20 mouse cellular contexts compared by ENCODE assay signal in the genomic region with DNA sequence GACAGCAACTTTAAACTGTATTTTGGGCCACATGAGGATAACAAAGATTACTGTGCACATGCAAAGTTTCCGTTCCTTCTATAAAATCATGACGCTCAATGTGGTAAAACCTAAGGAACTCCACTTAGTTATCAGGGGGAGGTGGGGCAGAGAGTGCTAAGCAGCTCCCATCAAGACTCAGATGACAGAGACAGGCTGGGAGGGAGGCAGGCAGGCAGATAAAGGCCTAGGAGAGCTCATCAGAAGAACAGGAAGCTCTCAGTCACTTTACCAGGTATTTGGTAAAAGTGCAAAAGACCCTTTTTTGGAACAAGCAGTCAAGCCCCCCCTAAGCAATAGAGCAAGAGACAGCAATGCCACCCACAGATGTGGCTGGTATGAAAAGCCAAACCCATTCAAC. TPM values are rescaled to one million over a fixed set of nuclear protein-coding genes. Genes with fewer than 3 reads are reported as not detected.
DNase-seq lines count a peak whose midpoint lies in the region; ATAC-seq and TF ChIP-seq lines count a peak whose summit lies in the region.
"Had no signal": no experiment of that assay in that cellular context is flagged by ENCODE, and none has a peak within 500 bp of the region (broad histone marks: within the 10 kb centered on the region; RNA-seq: fewer than 3 reads in every experiment).

No protein-coding gene starts in this region.

- no peak for TF ChIP-seq CTCF in lung, postnatal 0 days (IDR thresholded peaks at IDR 0.05)

- TF ChIP-seq EP300 in lung, postnatal 0 days (IDR thresholded peaks at IDR 0.05) = no peak

- H3K4me1 ChIP-seq in forebrain, embryonic 12.5 days = peaks cover 39% of the 10 kb centered on the region
- H3K4me1 ChIP-seq in forebrain, embryonic 16.5 days (replicated peaks; ENCODE audit: control insufficient read depth, insufficient read depth, low read length) = peaks cover 32% of the 10 kb centered on the region
- peaks cover 46% of the 10 kb centered on the region for H3K4me1 ChIP-seq in heart, embryonic 15.5 days (replicated peaks)
- H3K4me1 ChIP-seq in lung, postnatal 0 days (ENCODE audit: insufficient read depth, low read depth, low read length) = peaks cover 15% of the 10 kb centered on the region; the same call in 1 of the 2 replicates

- peak overlapping the region; percentile 10; the same call in 1 of the 2 replicates for H3K4me2 ChIP-seq in forebrain, embryonic 12.5 days
- no peak overlapping the region for H3K4me2 ChIP-seq in forebrain, embryonic 16.5 days (ENCODE audit: low read length)
- H3K4me2 ChIP-seq in heart, embryonic 15.5 days = 0 out of 2 replicates have a peak overlapping the region, but pooled peaks have one; percentile 10
- no peak overlapping the region for H3K4me2 ChIP-seq in lung, postnatal 0 days (replicated peaks; ENCODE audit: low read depth, low read length)
- H3K4me2 ChIP-seq: embryonic facial prominence, embryonic 13.5 days; lung, embryonic 15.5 days had no signal

- DNase-seq in heart, postnatal 10 days = no peak
- DNase-seq in lung, postnatal 0 days (ENCODE audit: low spot score) = no peak
- DNase-seq in lung, postnatal 4 days = no peak
- DNase-seq in naive thymus-derived CD4-positive, alpha-beta T cell, adult 2 months (ENCODE audit: low read depth) = peak; percentile 22
- no peak for DNase-seq in spleen, postnatal 14 days (ENCODE audit: low spot score in 2 of 2)
- DNase-seq: adrenal gland, adult 2 months; cerebellum, adult 2 months; gastrocnemius, postnatal 10 days; heart, adult 11 months; kidney, adult 2 months; kidney, postnatal 36 days; midbrain, embryonic 14.5 days; right cerebral cortex, postnatal 4 days had no signal

- intact Hi-C loops in heart, postnatal 10 days (cut with DNase I) = loop anchor here (5.0 kb wide), 1 partner anchor 147 kb away; no protein-coding TSS in a partner anchor

- H3K9ac ChIP-seq in forebrain, embryonic 12.5 days = no peak overlapping the region
- no peak overlapping the region for H3K9ac ChIP-seq in forebrain, embryonic 16.5 days (replicated peaks; ENCODE audit: low read depth, low read length)
- H3K9ac ChIP-seq in heart, embryonic 15.5 days = no peak overlapping the region
- H3K9ac ChIP-seq in lung, postnatal 0 days (replicated peaks; ENCODE audit: low read depth) = 0 out of 2 replicates have a peak overlapping the region, but pooled peaks have one; percentile 23
- H3K9ac ChIP-seq: embryonic facial prominence, embryonic 13.5 days; lung, embryonic 15.5 days had no signal

- ATAC-seq in forebrain, embryonic 12.5 days (ENCODE audit: low FRiP score) = no peak
- ATAC-seq in forebrain, embryonic 16.5 days = no peak
- no peak for ATAC-seq in heart, embryonic 15.5 days (replicated peaks; ENCODE audit: insufficient number of reproducible peaks, insufficient read depth, low FRiP score, low read depth)
- no peak for ATAC-seq in lung, postnatal 0 days
- ATAC-seq: hindbrain, postnatal 0 days had no signal

- peaks cover 23% of the 10 kb centered on the region for H3K36me3 ChIP-seq in forebrain, embryonic 12.5 days (replicated peaks)
- peaks cover 10% of the 10 kb centered on the region for H3K36me3 ChIP-seq in forebrain, embryonic 16.5 days (ENCODE audit: control insufficient read depth, insufficient read depth)
- H3K36me3 ChIP-seq in heart, embryonic 15.5 days = peaks cover 23% of the 10 kb centered on the region
- peaks cover 5% of the 10 kb centered on the region; the same call in 1 of the 2 replicates for H3K36me3 ChIP-seq in lung, postnatal 0 days (ENCODE audit: insufficient read depth, low read length)

- 87% methylated on average over 2 of the region's 2 CpGs for WGBS in forebrain, embryonic 12.5 days
- WGBS in forebrain, embryonic 16.5 days = 82% methylated on average over 2 of the region's 2 CpGs
- 24% methylated on average over 2 of the region's 2 CpGs for WGBS in heart, embryonic 15.5 days
- 51% methylated on average over 2 of the region's 2 CpGs for WGBS in lung, postnatal 0 days

- no peaks in the 10 kb centered on the region for H3K9me3 ChIP-seq in forebrain, embryonic 12.5 days
- no peaks in the 10 kb centered on the region for H3K9me3 ChIP-seq in forebrain, embryonic 16.5 days (ENCODE audit: control insufficient read depth, low read length)
- H3K9me3 ChIP-seq in heart, embryonic 15.5 days (replicated peaks) = no peaks in the 10 kb centered on the region
- no peaks in the 10 kb centered on the region for H3K9me3 ChIP-seq in lung, postnatal 0 days (ENCODE audit: low read length)
- H3K9me3 ChIP-seq: embryonic facial prominence, embryonic 13.5 days; hindbrain, embryonic 10.5 days; lung, embryonic 15.5 days had no signal

- no peak overlapping the region for H3K4me3 ChIP-seq in forebrain, embryonic 12.5 days (replicated peaks)
- H3K4me3 ChIP-seq in forebrain, embryonic 16.5 days (replicated peaks; ENCODE audit: low read length) = no peak overlapping the region
- H3K4me3 ChIP-seq in heart, embryonic 15.5 days = no peak overlapping the region
- H3K4me3 ChIP-seq in lung, postnatal 0 days (ENCODE audit: low read depth, low read length) = no peak overlapping the region
- H3K4me3 ChIP-seq: embryonic facial prominence, embryonic 13.5 days; hindbrain, embryonic 10.5 days; lung, embryonic 15.5 days had no signal

- no peak overlapping the region for H3K27ac ChIP-seq in forebrain, embryonic 12.5 days
- no peak overlapping the region for H3K27ac ChIP-seq in forebrain, embryonic 16.5 days (ENCODE audit: low read length)
- H3K27ac ChIP-seq in heart, embryonic 15.5 days = no peak overlapping the region
- no peak overlapping the region for H3K27ac ChIP-seq in lung, postnatal 0 days (ENCODE audit: low read length)
- H3K27ac ChIP-seq: embryonic facial prominence, embryonic 13.5 days; hindbrain, embryonic 10.5 days; hindbrain, postnatal 0 days; lung, embryonic 15.5 days had no signal

- H3K27me3 ChIP-seq in forebrain, embryonic 12.5 days = no peaks in the 10 kb centered on the region
- no peaks in the 10 kb centered on the region for H3K27me3 ChIP-seq in forebrain, embryonic 16.5 days (replicated peaks; ENCODE audit: control insufficient read depth, insufficient read depth, low read length)
- H3K27me3 ChIP-seq in heart, embryonic 15.5 days = no peaks in the 10 kb centered on the region
- H3K27me3 ChIP-seq in lung, postnatal 0 days (replicated peaks; ENCODE audit: insufficient read depth, low read length) = no peaks in the 10 kb centered on the region
- H3K27me3 ChIP-seq: embryonic facial prominence, embryonic 13.5 days; lung, embryonic 15.5 days had no signal

RNA-seq across cellular contexts. Expression of gene Arglu1, which starts 4.8 kb away (rescaled TPM):
- polyA plus RNA-seq in forebrain, embryonic 12.5 days (2016; fragmentation: Nextera tagmentation; extraction: Ambion mirVana) = 218 and 225 TPM in 2 replicates
- polyA plus RNA-seq in forebrain, embryonic 16.5 days (2015; fragmentation: Nextera tagmentation; extraction: Ambion mirVana) = 181 and 192 TPM in 2 replicates
- polyA plus RNA-seq in heart, embryonic 15.5 days (2015; fragmentation: Nextera tagmentation; extraction: Ambion mirVana) = 79.4 and 85.1 TPM in 2 replicates
- 10 to 100 TPM; 43.4 to 44.8 TPM for total RNA-seq in heart, postnatal 10 days (2021)
- polyA plus RNA-seq in lung, postnatal 0 days (2015; fragmentation: Nextera tagmentation; extraction: Ambion mirVana) = 126 and 139 TPM in 2 replicates

RNA-seq across cellular contexts. Expression of gene Efnb2, which starts 24.5 kb away (rescaled TPM):
- polyA plus RNA-seq in forebrain, embryonic 12.5 days (2016; fragmentation: Nextera tagmentation; extraction: Ambion mirVana) = 57.5 and 68.2 TPM in 2 replicates
- 54.6 and 68.2 TPM in 2 replicates for polyA plus RNA-seq in forebrain, embryonic 16.5 days (2015; fragmentation: Nextera tagmentation; extraction: Ambion mirVana)
- polyA plus RNA-seq in heart, embryonic 15.5 days (2015; fragmentation: Nextera tagmentation; extraction: Ambion mirVana) = 11.4 and 15.8 TPM in 2 replicates
- 10 to 100 TPM; 44.6 to 49.7 TPM for total RNA-seq in heart, postnatal 10 days (2021)
- 26.7 and 30.1 TPM in 2 replicates for polyA plus RNA-seq in lung, postnatal 0 days (2015; fragmentation: Nextera tagmentation; extraction: Ambion mirVana)

Comparison
In these comparisons a context has a peak if more than half of its experiments do, and no peak if none do; other contexts are left out.
1. H3K4me2 ChIP-seq: peak in forebrain, embryonic 12.5 days (single experiment) and heart, embryonic 15.5 days (single experiment); none in forebrain, embryonic 16.5 days (single experiment) and lung, postnatal 0 days (single experiment).